Comparison of ENCODE assay signal across 25 mouse cellular contexts in the genomic region with DNA sequence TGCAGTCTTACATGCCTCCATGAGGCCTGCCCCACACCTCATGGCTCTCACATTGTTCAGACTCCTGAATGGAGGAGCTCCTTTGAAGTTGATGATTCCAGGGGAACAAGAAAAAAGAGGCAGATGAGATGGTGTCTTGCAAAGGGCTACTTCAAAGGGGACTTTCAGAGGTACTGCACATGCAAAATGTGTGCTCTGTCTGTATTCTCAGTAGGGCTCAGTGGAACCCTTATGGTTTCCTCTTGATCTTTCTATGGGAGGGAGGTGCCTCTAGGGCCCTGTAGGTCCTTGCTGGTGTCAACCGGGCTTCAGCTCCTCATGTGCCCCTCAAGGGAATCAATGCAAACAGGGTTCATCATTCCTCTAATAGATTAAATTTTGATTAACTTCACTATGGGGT.
"Had no signal": no experiment of that assay in that cellular context is flagged by ENCODE, and none has a peak within 500 bp of the region (broad histone marks: within the 10 kb centered on the region; RNA-seq: fewer than 3 reads in every experiment).

No protein-coding gene starts in this region.

- ATAC-seq: hindbrain, postnatal 0 days; intestine, embryonic 16.5 days had no signal

- H3K36me3 ChIP-seq: heart, embryonic 15.5 days; hindbrain, embryonic 13.5 days; hindbrain, embryonic 15.5 days had no signal

- H3K9me3 ChIP-seq: heart, embryonic 13.5 days; heart, embryonic 15.5 days; hindbrain, embryonic 13.5 days; hindbrain, embryonic 15.5 days; kidney, embryonic 15.5 days; limb, embryonic 10.5 days; limb, embryonic 12.5 days had no signal

- H3K27me3 ChIP-seq: heart, embryonic 13.5 days; heart, embryonic 15.5 days; hindbrain, embryonic 13.5 days; hindbrain, embryonic 15.5 days; kidney, embryonic 15.5 days; limb, embryonic 12.5 days had no signal

- DNase-seq: gastrocnemius, postnatal 14 days; gastrocnemius, postnatal 36 days; heart, adult 11 months; heart, adult 2 months; heart, postnatal 14 days; heart, postnatal 36 days; kidney, adult 11 months; kidney, adult 2 months; kidney, adult 9 months; kidney, postnatal 14 days; kidney, postnatal 36 days; liver had no signal

- H3K4me1 ChIP-seq: heart, embryonic 13.5 days; heart, embryonic 15.5 days; hindbrain, embryonic 13.5 days; hindbrain, embryonic 15.5 days; kidney, embryonic 15.5 days; limb, embryonic 10.5 days; limb, embryonic 12.5 days had no signal

- H3K9ac ChIP-seq: heart, embryonic 13.5 days; heart, embryonic 15.5 days; hindbrain, embryonic 13.5 days; hindbrain, embryonic 15.5 days; kidney, embryonic 15.5 days; limb, embryonic 12.5 days had no signal

- H3K27ac ChIP-seq: heart, adult 2 months; heart, embryonic 13.5 days; heart, embryonic 15.5 days; hindbrain, embryonic 13.5 days; hindbrain, embryonic 15.5 days; hindbrain, postnatal 0 days; kidney, embryonic 15.5 days; kidney, postnatal 0 days; left cerebral cortex, adult 2 months; limb, embryonic 10.5 days; limb, embryonic 12.5 days had no signal

- H3K4me3 ChIP-seq: heart, adult 2 months; heart, embryonic 13.5 days; heart, embryonic 15.5 days; hindbrain, embryonic 13.5 days; hindbrain, embryonic 15.5 days; kidney, embryonic 15.5 days; left cerebral cortex, adult 2 months; limb, embryonic 10.5 days; limb, embryonic 12.5 days had no signal

- H3K4me2 ChIP-seq: heart, embryonic 11.5 days; heart, embryonic 13.5 days; heart, embryonic 15.5 days; hindbrain, embryonic 13.5 days; hindbrain, embryonic 15.5 days; kidney, embryonic 15.5 days; limb, embryonic 12.5 days; liver, embryonic 11.5 days had no signal
